Mouse (Mus musculus) kidney, embryonic 14.5 days (tissue): ENCODE measurements around the gene Pth. TPM values are rescaled to one million over a fixed set of nuclear protein-coding genes. Genes with fewer than 3 reads are reported as not detected.

ENCODE experiments used
- ATAC-seq: fragments of 200-750 bp; cut with Nextera tagmentation; 2 replicates; pipeline ENCODE4 v1.8.0; 2017; ENCODE audit warnings: moderate number of reproducible peaks, mild to moderate bottlenecking, moderate TSS enrichment, moderate library complexity; ENCODE audit not compliant: low FRiP score, low TSS enrichment
- H3K27ac ChIP-seq: fragments of 300-500 bp; sonication (generic); 2 replicates; pipeline ENCODE4 v1.5.1; 2014; ENCODE audit warnings: low read depth, mild to moderate bottlenecking, low read length, moderate library complexity, mixed read lengths
- H3K27me3 ChIP-seq: fragments of 300-500 bp; sonication (generic); 2 replicates; pipeline ENCODE4 v1.6.1; 2014; ENCODE audit warnings: mild to moderate bottlenecking, low read length; ENCODE audit not compliant: control insufficient read depth, insufficient read depth
- H3K36me3 ChIP-seq: fragments of 300-500 bp; sonication (generic); 2 replicates; pipeline ENCODE4 v1.6.1; 2014; ENCODE audit warnings: low read length, mixed read lengths; ENCODE audit not compliant: control insufficient read depth, insufficient read depth
- H3K4me1 ChIP-seq: fragments of 300-500 bp; sonication (generic); 2 replicates; pipeline ENCODE4 v1.6.1; 2014; ENCODE audit warnings: low read length, mixed read lengths; ENCODE audit not compliant: control insufficient read depth, insufficient read depth
- H3K4me2 ChIP-seq: fragments of 300-500 bp; sonication (generic); replicated peaks from 2 replicates; pipeline ENCODE4 v1.6.1; 2014; ENCODE audit warnings: low read depth, mild to moderate bottlenecking, low read length
- H3K4me3 ChIP-seq: fragments of 300-500 bp; sonication (generic); 2 replicates; pipeline ENCODE4 v1.5.1; 2014; ENCODE audit warnings: mild to moderate bottlenecking, low read length
- H3K9ac ChIP-seq: fragments of 300-500 bp; sonication (generic); 2 replicates; pipeline ENCODE4 v1.6.1; 2014; ENCODE audit warnings: low read depth, mild to moderate bottlenecking, low read length, moderate library complexity
- H3K9me3 ChIP-seq: fragments of 300-500 bp; sonication (generic); 2 replicates; pipeline ENCODE4 v1.6.1; 2016; ENCODE audit warnings: low read length; ENCODE audit not compliant: control insufficient read depth
- WGBS: fragments of 180-500 bp; shearing (Covaris S2); extraction: QIAGEN DNeasy Blood & Tissue Kit; methylation state at CpG from one replicate; pipeline ENCODE4 v1.1.7; 2014; 5-methylcytosine and 5-hydroxymethylcytosine counted together
- polyA plus RNA-seq: library from polyadenylated mRNA; unstranded; fragments of >200 nt; fragmentation: Nextera tagmentation; extraction: Ambion mirVana; gene quantifications from 2 replicates; pipeline ENCODE4 v1.2.1, GENCODE M21; 2014

Pth gene
- polyA plus RNA-seq, result not detected in 2 replicates

GRCm38 (mm10) chr7:113388470-113388869, at the start of gene Pth:
Pth (minus strand) TSS chr7:113388570.
- WGBS, result 91% methylated on average over 2 of the region's 2 CpGs
- no peak within 1 kb of the TSS for H3K27ac ChIP-seq
- no peaks in the 10 kb centered on the region for H3K9me3 ChIP-seq
- H3K4me1 ChIP-seq, result no peaks in the 10 kb centered on the region
- no peak within 1 kb of the TSS for H3K9ac ChIP-seq
- H3K27me3 ChIP-seq, result no peaks in the 10 kb centered on the region
- no peak for ATAC-seq
- no peaks in the 10 kb centered on the region for H3K36me3 ChIP-seq
- H3K4me3 ChIP-seq, result no peak within 1 kb of the TSS
- no peak within 1 kb of the TSS for H3K4me2 ChIP-seq

DNA sequence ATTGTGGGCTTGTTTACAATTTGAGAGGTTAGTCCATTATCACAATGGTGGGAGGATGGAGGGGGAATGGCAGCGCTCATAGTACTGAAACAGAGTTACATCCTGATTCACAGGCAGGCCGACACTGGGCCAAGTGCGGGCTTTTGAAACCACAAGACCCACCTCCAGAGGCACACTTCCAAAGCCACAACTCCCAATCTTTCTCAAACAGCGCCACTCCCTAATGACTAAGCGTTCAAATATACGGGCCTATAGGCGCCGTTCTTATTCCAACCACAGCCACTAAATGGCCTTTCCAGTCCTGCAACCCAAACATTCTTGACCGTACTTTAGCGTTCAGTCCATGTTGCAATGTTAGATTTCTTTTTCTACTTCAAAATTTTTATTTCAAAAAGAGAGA, 47.9 kb upstream of the Pth start:
- H3K36me3 ChIP-seq, result no peaks in the 10 kb centered on the region
- ATAC-seq, result no peak
- no peaks in the 10 kb centered on the region for H3K27me3 ChIP-seq
- no peaks in the 10 kb centered on the region for H3K4me1 ChIP-seq
- 90% methylated on average over 10 of the region's 10 CpGs for WGBS
- no peak overlapping the region for H3K4me3 ChIP-seq
- H3K27ac ChIP-seq, result no peak overlapping the region
- H3K4me2 ChIP-seq, result no peak overlapping the region
- H3K9ac ChIP-seq, result no peak overlapping the region
- no peaks in the 10 kb centered on the region for H3K9me3 ChIP-seq

DNA sequence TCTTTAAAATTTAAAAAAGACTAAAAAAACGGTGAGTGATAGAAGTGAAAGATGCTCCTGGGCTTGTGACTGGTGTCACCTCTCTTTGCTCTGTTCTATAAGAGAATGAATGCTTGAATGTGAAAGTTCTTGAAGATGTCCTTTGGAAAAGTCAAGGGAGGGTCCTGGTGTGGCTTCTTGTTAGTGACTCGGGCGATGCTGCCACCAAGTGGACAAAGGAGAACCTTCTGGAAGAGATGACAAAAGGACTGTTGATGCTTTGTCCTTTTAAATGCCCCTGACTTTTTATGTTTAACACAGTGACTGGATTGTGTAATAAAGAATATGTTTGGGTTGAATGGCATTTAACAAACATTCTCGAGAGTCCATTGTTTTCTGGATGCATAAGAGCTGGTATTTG, 45.9 kb upstream of the Pth start:
- H3K9ac ChIP-seq, result no peak overlapping the region
- H3K4me1 ChIP-seq, result no peaks in the 10 kb centered on the region
- H3K27me3 ChIP-seq, result no peaks in the 10 kb centered on the region
- no peaks in the 10 kb centered on the region for H3K36me3 ChIP-seq
- H3K9me3 ChIP-seq, result no peaks in the 10 kb centered on the region
- no peak overlapping the region for H3K4me3 ChIP-seq
- H3K4me2 ChIP-seq, result no peak overlapping the region
- H3K27ac ChIP-seq, result no peak overlapping the region
- no peak for ATAC-seq
- WGBS, result 15% methylated on average over 4 of the region's 4 CpGs

- 84% methylated on average over 3 of the region's 3 CpGs for WGBS
- no peak for ATAC-seq
Measured at GRCm38 (mm10) chr7:113433451-113433850, 45.1 kb upstream of the Pth start.

GRCm38 (mm10) chr7:113432891-113433290, 44.5 kb upstream of the Pth start:
- H3K4me1 ChIP-seq, result no peaks in the 10 kb centered on the region
- ATAC-seq, result no peak
- H3K9ac ChIP-seq, result no peak overlapping the region
- 84% methylated on average over 4 of the region's 4 CpGs for WGBS
- no peak overlapping the region for H3K4me3 ChIP-seq
- no peaks in the 10 kb centered on the region for H3K9me3 ChIP-seq
- H3K27ac ChIP-seq, result no peak overlapping the region
- no peak overlapping the region for H3K4me2 ChIP-seq
- H3K27me3 ChIP-seq, result no peaks in the 10 kb centered on the region
- no peaks in the 10 kb centered on the region for H3K36me3 ChIP-seq

More at GRCm38 (mm10) chr7:113433451-113433850, 45.1 kb upstream of the Pth start:
- Histone ChIP-seq H3K36me3 (no peaks in the 10 kb centered on the region), H3K4me1 (no peaks in the 10 kb centered on the region), H3K27me3 (no peaks in the 10 kb centered on the region), H3K27ac (no peak overlapping the region), H3K9ac (no peak overlapping the region), H3K9me3 (no peaks in the 10 kb centered on the region), H3K4me3 (no peak overlapping the region), H3K4me2 (no peak overlapping the region)

DNA sequence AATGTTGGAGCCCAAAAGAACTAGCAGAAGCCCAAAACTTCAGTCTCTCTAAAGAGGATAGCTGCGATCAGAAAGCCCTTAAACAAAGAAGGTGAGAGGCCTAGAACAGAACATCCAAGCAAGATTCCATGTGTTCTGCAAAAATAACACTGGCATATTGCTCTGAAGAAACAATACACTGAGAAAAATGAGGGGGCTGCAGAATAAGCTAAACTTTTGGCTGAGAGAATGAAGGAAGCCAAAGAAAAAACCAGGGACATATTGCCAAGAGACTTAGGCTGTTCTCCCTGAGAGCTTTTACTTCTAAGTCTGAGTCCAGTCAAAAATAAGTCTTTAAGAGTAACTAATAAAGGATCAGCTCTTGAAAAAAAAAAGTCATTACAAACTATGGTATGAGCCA, 32.4 kb upstream of the Pth start:
- 92% methylated on average over 1 of the region's 1 CpGs for WGBS
- Histone ChIP-seq H3K27ac (no peak overlapping the region), H3K4me2 (no peak overlapping the region), H3K9me3 (no peaks in the 10 kb centered on the region), H3K9ac (no peak overlapping the region), H3K36me3 (no peaks in the 10 kb centered on the region), H3K4me3 (no peak overlapping the region), H3K27me3 (no peaks in the 10 kb centered on the region), H3K4me1 (no peaks in the 10 kb centered on the region; the same call in 1 of the 2 replicates)
- no peak for ATAC-seq

DNA sequence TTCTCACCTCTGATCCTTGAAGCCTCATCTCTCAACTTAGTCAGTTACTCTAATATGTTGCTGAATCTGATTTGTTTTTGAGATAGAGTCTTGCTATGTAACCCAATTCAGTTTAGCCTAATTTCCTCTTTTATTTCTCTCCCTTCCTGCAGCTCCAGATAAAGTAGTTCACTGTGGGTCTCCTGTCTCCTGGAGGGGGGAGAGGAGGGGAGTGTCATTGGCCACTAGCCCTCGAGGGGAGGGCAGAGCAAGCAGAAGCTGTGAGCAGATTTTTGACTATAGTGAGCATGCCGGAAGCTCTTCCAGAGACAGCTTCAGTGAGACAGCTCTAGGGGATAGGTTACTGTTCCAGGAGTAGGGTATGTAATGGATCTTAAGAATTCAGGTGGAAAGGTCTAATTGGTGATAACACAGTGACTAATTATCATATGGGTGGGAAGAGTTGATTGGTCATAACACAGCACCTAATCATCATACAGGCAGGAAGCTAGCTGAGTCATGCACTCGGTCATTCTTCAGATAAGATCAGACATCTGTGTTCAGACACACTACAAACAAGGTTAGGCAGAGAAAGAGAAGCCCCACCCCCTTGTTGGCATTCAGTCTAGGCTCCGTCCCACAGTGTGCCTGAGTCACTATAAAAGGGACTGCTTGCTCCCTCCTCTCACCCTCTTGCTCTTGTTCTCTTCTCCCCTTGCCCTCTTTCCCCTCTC, 30.9 kb upstream of the Pth start:
- 16% methylated on average over 4 of the region's 4 CpGs for WGBS
- H3K9ac ChIP-seq, result no peak overlapping the region
- no peak overlapping the region for H3K27ac ChIP-seq
- H3K9me3 ChIP-seq, result no peaks in the 10 kb centered on the region
- no peaks in the 10 kb centered on the region; the same call in 1 of the 2 replicates for H3K4me1 ChIP-seq
- H3K36me3 ChIP-seq, result no peaks in the 10 kb centered on the region
- no peak overlapping the region for H3K4me2 ChIP-seq
- H3K27me3 ChIP-seq, result no peaks in the 10 kb centered on the region
- 0 out of 2 replicates have a peak, but pooled peaks have one; percentile 28 for ATAC-seq
- no peak overlapping the region for H3K4me3 ChIP-seq

DNA sequence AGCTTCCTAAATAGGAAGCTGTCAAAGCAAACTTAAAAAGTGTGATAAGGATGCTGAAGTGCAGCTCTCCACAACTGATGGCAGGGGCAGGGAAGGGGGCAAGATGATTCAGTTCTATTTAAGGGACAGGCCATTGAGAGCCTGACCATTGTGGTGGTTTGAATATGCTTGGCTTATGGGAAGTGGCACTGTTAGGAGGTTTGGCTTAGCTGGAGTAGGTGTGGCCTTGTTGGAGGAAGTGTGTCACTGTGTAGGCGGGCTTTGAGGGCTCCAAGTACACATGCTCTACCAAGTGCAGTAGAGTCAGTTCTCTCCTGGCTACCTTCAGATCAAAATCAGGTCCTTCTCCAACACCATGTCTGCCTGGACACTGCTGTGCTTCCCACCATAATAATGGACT, 28.2 kb upstream of the Pth start:
- Histone ChIP-seq H3K4me1 (no peaks in the 10 kb centered on the region; the same call in 1 of the 2 replicates), H3K4me2 (no peak overlapping the region), H3K9ac (no peak overlapping the region), H3K27me3 (no peaks in the 10 kb centered on the region), H3K4me3 (no peak overlapping the region), H3K27ac (no peak overlapping the region), H3K36me3 (no peaks in the 10 kb centered on the region), H3K9me3 (no peaks in the 10 kb centered on the region)
- 95% methylated on average over 1 of the region's 1 CpGs for whole genome bisulfite sequencing
- no peak for ATAC-seq

DNA sequence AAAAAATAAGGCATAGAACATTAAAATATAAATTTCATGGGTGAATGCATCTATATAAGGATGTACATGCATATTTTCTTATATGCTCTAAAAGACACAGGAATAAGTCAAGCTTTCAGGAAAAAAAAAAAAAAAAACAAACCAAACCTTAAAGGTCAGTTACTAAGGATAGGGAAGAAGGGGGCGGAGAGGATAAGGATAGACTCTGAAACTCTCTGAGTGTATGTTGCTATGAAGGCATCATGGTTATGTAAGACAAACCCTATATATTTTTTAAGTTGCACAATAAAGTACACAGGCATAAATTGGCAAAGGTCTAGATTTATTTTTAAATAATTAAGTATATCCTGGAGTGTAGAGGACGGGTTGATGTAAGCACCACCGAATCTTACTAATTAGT, 26.9 kb upstream of the Pth start:
- H3K36me3 ChIP-seq, result no peaks in the 10 kb centered on the region
- no peaks in the 10 kb centered on the region for H3K9me3 ChIP-seq
- H3K9ac ChIP-seq, result no peak overlapping the region
- no peak overlapping the region for H3K27ac ChIP-seq
- 86% methylated on average over 3 of the region's 3 CpGs for WGBS
- no peak for ATAC-seq
- H3K4me2 ChIP-seq, result no peak overlapping the region
- H3K27me3 ChIP-seq, result no peaks in the 10 kb centered on the region
- no peaks in the 10 kb centered on the region; the same call in 1 of the 2 replicates for H3K4me1 ChIP-seq
- no peak overlapping the region for H3K4me3 ChIP-seq
